Mouse (Mus musculus) CH12.LX (cell line): ENCODE measurements around the gene 3110009E18Rik.

Experiments used
- BHLHE40 ChIP-seq: IDR thresholded peaks from 2 replicates; pipeline ENCODE4 v1.6.1; 2011; ENCODE audit warnings: mild to moderate bottlenecking, low read depth, low read length, improper control_type of control experiment
- CTCF ChIP-seq, 2 experiments: IDR thresholded peaks in 1 of 2; conservative IDR thresholded peaks in 1 of 2; 2 replicates each; pipeline ENCODE4 v1.5.1; 2011 to 2012; ENCODE audit warnings: low read depth in 2 of 2, low read length in 2 of 2, improper control_type of control experiment in 1 of 2, inconsistent platforms in 1 of 2, mild to moderate bottlenecking in 1 of 2, moderate library complexity in 1 of 2
- ELF1 ChIP-seq: IDR thresholded peaks from 2 replicates; pipeline ENCODE4 v1.6.1; 2014; ENCODE audit warnings: low read depth, mild to moderate bottlenecking, inconsistent platforms, low read length, improper control_type of control experiment
- EP300 ChIP-seq: IDR thresholded peaks from 2 replicates; pipeline ENCODE4 v1.6.1; 2011; ENCODE audit warnings: low read length, improper control_type of control experiment
- HCFC1 ChIP-seq: IDR thresholded peaks from 2 replicates; pipeline ENCODE4 v1.6.1; 2012; ENCODE audit warnings: low read depth, mild to moderate bottlenecking, inconsistent platforms, low read length, improper control_type of control experiment
- MAX ChIP-seq: IDR thresholded peaks from 2 replicates; pipeline ENCODE4 v1.6.1; 2011; ENCODE audit warnings: low read length, improper control_type of control experiment
- MEF2A ChIP-seq: IDR thresholded peaks from 2 replicates; pipeline ENCODE4 v1.6.1; 2014; ENCODE audit warnings: low read depth, mild to moderate bottlenecking, inconsistent platforms, low read length, improper control_type of control experiment, borderline replicate concordance
- POLR2A ChIP-seq: IDR thresholded peaks from 2 replicates; pipeline ENCODE4 v1.6.1; 2011; ENCODE audit warnings: low read depth, mild to moderate bottlenecking, improper control_type of control experiment, low read length
- POLR2AphosphoS2 ChIP-seq: IDR thresholded peaks from 2 replicates; pipeline ENCODE4 v1.6.1; 2011; ENCODE audit warnings: low read depth, low read length, improper control_type of control experiment
- TBP ChIP-seq: conservative IDR thresholded peaks from 2 replicates; pipeline ENCODE4 v1.6.1; 2011; ENCODE audit warnings: low read depth, low read length, improper control_type of control experiment

- no peak for TF ChIP-seq TBP
- TF ChIP-seq EP300, result no peak
- TF ChIP-seq ELF1, result no peak
- TF ChIP-seq BHLHE40, result no peak
- TF ChIP-seq HCFC1, result no peak
- no peak for TF ChIP-seq CTCF (conservative IDR thresholded peaks at IDR 0.05 in 1 of 2, IDR thresholded peaks at IDR 0.05 in 1 of 2; ENCODE audit: low read depth in 2 of 2, low read length in 2 of 2)
- no peak for TF ChIP-seq POLR2A
- TF ChIP-seq MAX, result no peak
- TF ChIP-seq POLR2AphosphoS2, result no peak
- no peak for TF ChIP-seq MEF2A
Measured at GRCm38 (mm10) chr1:120168016-120168415, 47.0 kb downstream of the 3110009E18Rik start.
